Mouse (Mus musculus): ENCODE measurements around the gene Uox. TPM values are rescaled to one million over a fixed set of nuclear protein-coding genes. Genes with fewer than 3 reads are reported as not detected.

Uox gene
- polyA plus RNA-seq, 1 experiment = not detected

GRCm38 (mm10) chr3:146616533-146617283 lies 46.5 kb downstream of the Uox start:
- Histone ChIP-seq H3K4me1 (ENCODE audit: control insufficient read depth, insufficient read depth, low read length) (peaks cover 6% of the 10 kb centered on the region), H3K4me3 (ENCODE audit: insufficient read depth, low read length) (no peak overlapping the region), H3K27ac (ENCODE audit: insufficient read depth, low read depth, low read length) (no peak overlapping the region)
- no peak for TF ChIP-seq CTCF (IDR thresholded peaks at IDR 0.05; ENCODE audit: low read depth, low read length)
- no peak for TF ChIP-seq POLR2A (IDR thresholded peaks at IDR 0.05; ENCODE audit: borderline replicate concordance, low read depth, low read length)

GRCm38 (mm10) chr3:146617946-146618345 lies 47.7 kb downstream of the Uox start:
- Histone ChIP-seq H3K4me1 (ENCODE audit: control insufficient read depth, insufficient read depth, low read length) (peaks cover 6% of the 10 kb centered on the region), H3K27ac (ENCODE audit: insufficient read depth, low read depth, low read length) (no peak overlapping the region)

GRCm38 (mm10) chr3:146618357-146618756 lies 48.1 kb downstream of the Uox start:
- no peak overlapping the region for H3K4me3 ChIP-seq (ENCODE audit: insufficient read depth, low read length)
- TF ChIP-seq POLR2A (IDR thresholded peaks at IDR 0.05; ENCODE audit: borderline replicate concordance, low read depth, low read length) = no peak
- TF ChIP-seq CTCF (IDR thresholded peaks at IDR 0.05; ENCODE audit: low read depth, low read length) = no peak

More at GRCm38 (mm10) chr3:146617946-146618345, 47.7 kb downstream of the Uox start:
- TF ChIP-seq POLR2A (IDR thresholded peaks at IDR 0.05; ENCODE audit: borderline replicate concordance, low read depth, low read length) (no peak), CTCF (IDR thresholded peaks at IDR 0.05; ENCODE audit: low read depth, low read length) (no peak)
- H3K4me3 ChIP-seq (ENCODE audit: insufficient read depth, low read length) = no peak overlapping the region

GRCm38 (mm10) chr3:146620101-146620500 lies 49.9 kb downstream of the Uox start:
- TF ChIP-seq POLR2A (IDR thresholded peaks at IDR 0.05; ENCODE audit: borderline replicate concordance, low read depth, low read length) (no peak), CTCF (IDR thresholded peaks at IDR 0.05; ENCODE audit: low read depth, low read length) (no peak)
- Histone ChIP-seq H3K4me1 (ENCODE audit: control insufficient read depth, insufficient read depth, low read length) (peaks cover 6% of the 10 kb centered on the region), H3K27ac (ENCODE audit: insufficient read depth, low read depth, low read length) (no peak overlapping the region), H3K4me3 (ENCODE audit: insufficient read depth, low read length) (no peak overlapping the region)

More at GRCm38 (mm10) chr3:146618357-146618756, 48.1 kb downstream of the Uox start:
- Histone ChIP-seq H3K27ac (ENCODE audit: insufficient read depth, low read depth, low read length) (no peak overlapping the region), H3K4me1 (ENCODE audit: control insufficient read depth, insufficient read depth, low read length) (peaks cover 6% of the 10 kb centered on the region)

- Histone ChIP-seq H3K4me3 (ENCODE audit: insufficient read depth, low read length) (no peak overlapping the region), H3K4me1 (ENCODE audit: control insufficient read depth, insufficient read depth, low read length) (peaks cover 6% of the 10 kb centered on the region), H3K27ac (ENCODE audit: insufficient read depth, low read depth, low read length) (no peak overlapping the region)
- no peak for TF ChIP-seq CTCF (IDR thresholded peaks at IDR 0.05; ENCODE audit: low read depth, low read length)
- TF ChIP-seq POLR2A (IDR thresholded peaks at IDR 0.05; ENCODE audit: borderline replicate concordance, low read depth, low read length) = no peak
Observed at GRCm38 (mm10) chr3:146620555-146621249, 50.5 kb downstream of the Uox start.

GRCm38 (mm10) chr3:146621966-146622365 lies 51.7 kb downstream of the Uox start:
- peaks cover under 1% of the 10 kb centered on the region for H3K4me1 ChIP-seq (ENCODE audit: control insufficient read depth, insufficient read depth, low read length)
- H3K4me3 ChIP-seq (ENCODE audit: insufficient read depth, low read length) = no peak overlapping the region
- TF ChIP-seq POLR2A (IDR thresholded peaks at IDR 0.05; ENCODE audit: borderline replicate concordance, low read depth, low read length) (no peak), CTCF (IDR thresholded peaks at IDR 0.05; ENCODE audit: low read depth, low read length) (no peak)
- H3K27ac ChIP-seq (ENCODE audit: insufficient read depth, low read depth, low read length) = no peak overlapping the region

- no peak for TF ChIP-seq POLR2A (IDR thresholded peaks at IDR 0.05; ENCODE audit: borderline replicate concordance, low read depth, low read length)
- H3K4me3 ChIP-seq (ENCODE audit: insufficient read depth, low read length) = no peak overlapping the region
- no peak overlapping the region for H3K27ac ChIP-seq (ENCODE audit: insufficient read depth, low read depth, low read length)
- H3K4me1 ChIP-seq (ENCODE audit: control insufficient read depth, insufficient read depth, low read length) = no peaks in the 10 kb centered on the region
Observed at GRCm38 (mm10) chr3:146625766-146626165, 55.5 kb downstream of the Uox start.

GRCm38 (mm10) chr3:146628227-146628982 lies 58.2 kb downstream of the Uox start:
- Histone ChIP-seq H3K27ac (ENCODE audit: insufficient read depth, low read depth, low read length) (no peak overlapping the region), H3K4me3 (ENCODE audit: insufficient read depth, low read length) (no peak overlapping the region), H3K4me1 (ENCODE audit: control insufficient read depth, insufficient read depth, low read length) (no peaks in the 10 kb centered on the region)
- TF ChIP-seq POLR2A (IDR thresholded peaks at IDR 0.05; ENCODE audit: borderline replicate concordance, low read depth, low read length) (no peak), CTCF (IDR thresholded peaks at IDR 0.05; ENCODE audit: low read depth, low read length) (no peak)

GRCm38 (mm10) chr3:146632506-146632905 lies 62.3 kb downstream of the Uox start:
- no peaks in the 10 kb centered on the region for H3K4me1 ChIP-seq (ENCODE audit: control insufficient read depth, insufficient read depth, low read length)
- H3K27ac ChIP-seq (ENCODE audit: insufficient read depth, low read depth, low read length) = no peak overlapping the region
- no peak for TF ChIP-seq POLR2A (IDR thresholded peaks at IDR 0.05; ENCODE audit: borderline replicate concordance, low read depth, low read length)
- TF ChIP-seq CTCF (IDR thresholded peaks at IDR 0.05; ENCODE audit: low read depth, low read length) = no peak
- H3K4me3 ChIP-seq (ENCODE audit: insufficient read depth, low read length) = no peak overlapping the region
